Mouse (Mus musculus) lung, embryonic 14.5 days (tissue): ENCODE measurements around the gene Rnf223. TPM values are rescaled to one million over a fixed set of nuclear protein-coding genes. Genes with fewer than 3 reads are reported as not detected.

Source experiments
- ATAC-seq: fragments of 200-750 bp; cut with Nextera tagmentation; 2 replicates; pipeline ENCODE4 v1.8.0; 2017; ENCODE audit warnings: mild to moderate bottlenecking, moderate TSS enrichment, moderate library complexity; ENCODE audit not compliant: insufficient read depth
- DNase-seq: peaks from one replicate; pipeline ENCODE4 v3.0.0-alpha.2; 2015
- H3K27ac ChIP-seq: fragments of 300-500 bp; sonication (generic); 2 replicates; pipeline ENCODE4 v1.5.1; 2014; ENCODE audit warnings: low read depth, mild to moderate bottlenecking, moderate library complexity
- H3K27me3 ChIP-seq: fragments of 300-500 bp; sonication (generic); 2 replicates; pipeline ENCODE4 v1.6.1; 2014; ENCODE audit warnings: low read length, control low read depth; ENCODE audit not compliant: insufficient read depth
- H3K36me3 ChIP-seq: fragments of 300-500 bp; sonication (generic); 2 replicates; pipeline ENCODE4 v1.6.1; 2014; ENCODE audit warnings: control low read depth; ENCODE audit not compliant: insufficient read depth
- H3K4me1 ChIP-seq: fragments of 300-500 bp; sonication (generic); 2 replicates; pipeline ENCODE4 v1.6.1; 2014; ENCODE audit warnings: antibody characterized with exemption, control low read depth; ENCODE audit not compliant: insufficient read depth
- H3K4me2 ChIP-seq: fragments of 300-500 bp; sonication (generic); 2 replicates; pipeline ENCODE4 v1.6.1; 2014; ENCODE audit warnings: mild to moderate bottlenecking
- H3K4me3 ChIP-seq: fragments of 300-500 bp; sonication (generic); 2 replicates; pipeline ENCODE4 v1.5.1; 2014; ENCODE audit warnings: low read depth, low read length
- H3K9ac ChIP-seq: fragments of 300-500 bp; sonication (generic); 2 replicates; pipeline ENCODE4 v1.6.1; 2014
- H3K9me3 ChIP-seq: fragments of 300-500 bp; sonication (generic); 2 replicates; pipeline ENCODE4 v1.6.1; 2016; ENCODE audit warnings: low read depth, low read length, control low read depth
- CTCF ChIP-seq: IDR thresholded peaks from 2 replicates; pipeline ENCODE4 v1.5.1; 2016; ENCODE audit warnings: antibody characterized with exemption, low read depth
- WGBS: fragments of 180-500 bp; shearing (Covaris S2); extraction: QIAGEN DNeasy Blood & Tissue Kit; methylation state at CpG from one replicate; pipeline ENCODE4 v1.1.7; 2014; 5-methylcytosine and 5-hydroxymethylcytosine counted together
- polyA plus RNA-seq: library from polyadenylated mRNA; unstranded; fragments of >200 nt; fragmentation: Nextera tagmentation; extraction: Ambion mirVana; gene quantifications from 2 replicates; pipeline ENCODE4 v1.2.1, GENCODE M21; 2014

Gene Rnf223
- polyA plus RNA-seq, 1 experiment from 2014 or later: 0.43 TPM

GRCm38 (mm10) chr4:156091236-156091635 is 39.1 kb upstream of the Rnf223 start:
- DNase-seq (no peak), ATAC-seq (no peak)
- no peak for TF ChIP-seq CTCF
- Histone ChIP-seq H3K4me3 (no peak overlapping the region), H3K9me3 (no peaks in the 10 kb centered on the region), H3K36me3 (no peaks in the 10 kb centered on the region), H3K9ac (no peak overlapping the region), H3K27ac (no peak overlapping the region), H3K4me1 (no peaks in the 10 kb centered on the region), H3K27me3 (no peaks in the 10 kb centered on the region), H3K4me2 (no peak overlapping the region)
- WGBS: 62% methylated on average over 1 of the region's 1 CpGs

GRCm38 (mm10) chr4:156092765-156093164 is 37.5 kb upstream of the Rnf223 start:
- no peaks in the 10 kb centered on the region for H3K4me1 ChIP-seq
- no peak for ATAC-seq
- DNase-seq: no peak
- H3K4me3 ChIP-seq: no peak overlapping the region
- TF ChIP-seq CTCF: no peak
- no peak overlapping the region for H3K27ac ChIP-seq
- 79% methylated on average over 1 of the region's 1 CpGs for WGBS
- no peak overlapping the region for H3K4me2 ChIP-seq
- no peaks in the 10 kb centered on the region for H3K27me3 ChIP-seq
- H3K9me3 ChIP-seq: no peaks in the 10 kb centered on the region
- H3K9ac ChIP-seq: no peak overlapping the region
- H3K36me3 ChIP-seq: no peaks in the 10 kb centered on the region

GRCm38 (mm10) chr4:156093758-156094157 is 36.6 kb upstream of the Rnf223 start:
- WGBS: 67% methylated on average over 5 of the region's 5 CpGs
- TF ChIP-seq CTCF: no peak
- Histone ChIP-seq H3K36me3 (no peaks in the 10 kb centered on the region), H3K4me2 (no peak overlapping the region), H3K9ac (no peak overlapping the region), H3K4me1 (no peaks in the 10 kb centered on the region), H3K4me3 (no peak overlapping the region), H3K9me3 (no peaks in the 10 kb centered on the region), H3K27me3 (no peaks in the 10 kb centered on the region), H3K27ac (no peak overlapping the region)
- ATAC-seq (no peak), DNase-seq (no peak)

- Histone ChIP-seq H3K27ac (no peak overlapping the region), H3K36me3 (no peaks in the 10 kb centered on the region), H3K27me3 (no peaks in the 10 kb centered on the region), H3K9me3 (no peaks in the 10 kb centered on the region), H3K4me2 (no peak overlapping the region), H3K9ac (no peak overlapping the region), H3K4me3 (no peak overlapping the region), H3K4me1 (no peaks in the 10 kb centered on the region)
- DNase-seq (no peak), ATAC-seq (no peak)
- TF ChIP-seq CTCF: no peak
- 81% methylated on average over 1 of the region's 1 CpGs for WGBS
Observed at GRCm38 (mm10) chr4:156096191-156096590, 34.1 kb upstream of the Rnf223 start.

- H3K27ac ChIP-seq: no peak overlapping the region
- no peak overlapping the region for H3K4me2 ChIP-seq
- no peak overlapping the region for H3K4me3 ChIP-seq
- no peak overlapping the region for H3K9ac ChIP-seq
- ATAC-seq (no peak; the same call in 1 of the 2 replicates), DNase-seq (no peak)
- 41% methylated on average over 9 of the region's 9 CpGs for WGBS
- TF ChIP-seq CTCF: no peak
- no peaks in the 10 kb centered on the region for H3K4me1 ChIP-seq
- no peaks in the 10 kb centered on the region for H3K9me3 ChIP-seq
- no peaks in the 10 kb centered on the region for H3K36me3 ChIP-seq
- H3K27me3 ChIP-seq: no peaks in the 10 kb centered on the region
Observed at GRCm38 (mm10) chr4:156097770-156098366, 32.4 kb upstream of the Rnf223 start.

GRCm38 (mm10) chr4:156099427-156099826 is 30.9 kb upstream of the Rnf223 start:
- Histone ChIP-seq H3K9me3 (no peaks in the 10 kb centered on the region), H3K36me3 (no peaks in the 10 kb centered on the region), H3K4me2 (no peak overlapping the region), H3K27me3 (no peaks in the 10 kb centered on the region), H3K27ac (no peak overlapping the region), H3K9ac (no peak overlapping the region), H3K4me3 (no peak overlapping the region), H3K4me1 (no peaks in the 10 kb centered on the region)
- no peak for TF ChIP-seq CTCF
- ATAC-seq (no peak), DNase-seq (no peak)
- 68% methylated on average over 6 of the region's 6 CpGs for WGBS

GRCm38 (mm10) chr4:156100501-156100900 is 29.8 kb upstream of the Rnf223 start:
- Histone ChIP-seq H3K27me3 (no peaks in the 10 kb centered on the region), H3K27ac (no peak overlapping the region), H3K36me3 (no peaks in the 10 kb centered on the region), H3K4me1 (no peaks in the 10 kb centered on the region), H3K4me3 (no peak overlapping the region), H3K9ac (no peak overlapping the region), H3K4me2 (no peak overlapping the region), H3K9me3 (no peaks in the 10 kb centered on the region)
- ATAC-seq: no peak
- no peak for TF ChIP-seq CTCF
- WGBS: 65% methylated on average over 5 of the region's 5 CpGs
- no peak for DNase-seq

GRCm38 (mm10) chr4:156101481-156101903 is 28.8 kb upstream of the Rnf223 start:
- peak; percentile 44; the same call in 1 of the 2 replicates for TF ChIP-seq CTCF
- H3K36me3 ChIP-seq: no peaks in the 10 kb centered on the region
- H3K9me3 ChIP-seq: no peaks in the 10 kb centered on the region
- H3K4me3 ChIP-seq: no peak overlapping the region
- no peaks in the 10 kb centered on the region for H3K27me3 ChIP-seq
- H3K4me2 ChIP-seq: no peak overlapping the region
- WGBS: 41% methylated on average over 3 of the region's 3 CpGs
- no peak overlapping the region for H3K9ac ChIP-seq
- H3K4me1 ChIP-seq: no peaks in the 10 kb centered on the region
- DNase-seq: peak; percentile 30
- ATAC-seq: no peak
- no peak overlapping the region for H3K27ac ChIP-seq
